Comparison of ENCODE assay signal across 17 mouse cellular contexts in genomic region chr10:125844336-125844865, GRCm38 (mm10).
DNase-seq lines count a peak whose midpoint lies in the region; ATAC-seq lines count a peak whose summit lies in the region.
"Had no signal": no experiment of that assay in that cellular context is flagged by ENCODE, and none has a peak within 500 bp of the region (broad histone marks: within the 10 kb centered on the region; RNA-seq: fewer than 3 reads in every experiment).

No protein-coding gene starts in this region.

- no peak for ATAC-seq in hindbrain, embryonic 14.5 days (ENCODE audit: low FRiP score)
- ATAC-seq in kidney, embryonic 16.5 days (ENCODE audit: low FRiP score, low TSS enrichment) = peak; percentile 58; the same call in 1 of the 2 replicates
- ATAC-seq in neural tube, embryonic 15.5 days (ENCODE audit: low FRiP score) = no peak
- no peak for ATAC-seq in neural tube, embryonic 11.5 days (ENCODE audit: insufficient read depth, low FRiP score, low TSS enrichment)
- ATAC-seq in forebrain, embryonic 15.5 days (replicated peaks) = no peak
- ATAC-seq: activated CD4-positive, CD25-positive, alpha-beta regulatory T cell, adult 4 months; forebrain, embryonic 16.5 days; Patski had no signal

- H3K36me3 ChIP-seq in hindbrain, embryonic 10.5 days = no peaks in the 10 kb centered on the region
- no peaks in the 10 kb centered on the region for H3K36me3 ChIP-seq in hindbrain, embryonic 14.5 days (replicated peaks; ENCODE audit: control insufficient read depth, insufficient read depth)
- H3K36me3 ChIP-seq in kidney, embryonic 16.5 days (ENCODE audit: insufficient read depth, low read length) = no peaks in the 10 kb centered on the region
- no peaks in the 10 kb centered on the region for H3K36me3 ChIP-seq in neural tube, embryonic 15.5 days
- no peaks in the 10 kb centered on the region for H3K36me3 ChIP-seq in neural tube, embryonic 11.5 days (ENCODE audit: control insufficient read depth, insufficient read depth, low read length)
- no peaks in the 10 kb centered on the region for H3K36me3 ChIP-seq in forebrain, embryonic 15.5 days
- H3K36me3 ChIP-seq: heart, embryonic 12.5 days; intestine, embryonic 15.5 days had no signal

- no peak overlapping the region for H3K4me3 ChIP-seq in hindbrain, embryonic 10.5 days
- no peak overlapping the region for H3K4me3 ChIP-seq in hindbrain, embryonic 14.5 days (replicated peaks; ENCODE audit: low read length)
- H3K4me3 ChIP-seq in kidney, embryonic 16.5 days (ENCODE audit: low read length) = no peak overlapping the region
- H3K4me3 ChIP-seq in neural tube, embryonic 15.5 days (replicated peaks) = no peak overlapping the region
- no peak overlapping the region for H3K4me3 ChIP-seq in neural tube, embryonic 11.5 days (ENCODE audit: low read depth, low read length)
- no peak overlapping the region for H3K4me3 ChIP-seq in forebrain, embryonic 15.5 days
- H3K4me3 ChIP-seq: intestine, embryonic 15.5 days had no signal

- H3K9ac ChIP-seq in hindbrain, embryonic 14.5 days = no peak overlapping the region
- H3K9ac ChIP-seq in kidney, embryonic 16.5 days (replicated peaks; ENCODE audit: low read length) = no peak overlapping the region
- no peak overlapping the region for H3K9ac ChIP-seq in neural tube, embryonic 15.5 days (replicated peaks)
- H3K9ac ChIP-seq in neural tube, embryonic 11.5 days (ENCODE audit: low read length) = no peak overlapping the region
- H3K9ac ChIP-seq in forebrain, embryonic 15.5 days (replicated peaks) = no peak overlapping the region
- H3K9ac ChIP-seq: intestine, embryonic 15.5 days had no signal

- H3K4me1 ChIP-seq in hindbrain, embryonic 10.5 days (replicated peaks) = peaks cover 20% of the 10 kb centered on the region
- peaks cover 5% of the 10 kb centered on the region for H3K4me1 ChIP-seq in hindbrain, embryonic 14.5 days (replicated peaks; ENCODE audit: control insufficient read depth, insufficient read depth, low read length)
- H3K4me1 ChIP-seq in kidney, embryonic 16.5 days (ENCODE audit: insufficient read depth, low read length) = peaks cover 21% of the 10 kb centered on the region
- H3K4me1 ChIP-seq in neural tube, embryonic 15.5 days = peaks cover 16% of the 10 kb centered on the region
- peaks cover 14% of the 10 kb centered on the region; the same call in 1 of the 2 replicates for H3K4me1 ChIP-seq in neural tube, embryonic 11.5 days (ENCODE audit: control insufficient read depth, insufficient read depth, low read length)
- peaks cover 12% of the 10 kb centered on the region for H3K4me1 ChIP-seq in forebrain, embryonic 15.5 days

- WGBS in hindbrain, embryonic 10.5 days = 67% methylated on average over 9 of the region's 9 CpGs
- WGBS in hindbrain, embryonic 14.5 days = 70% methylated on average over 9 of the region's 9 CpGs
- WGBS in kidney, embryonic 16.5 days = 20% methylated on average over 9 of the region's 9 CpGs
- 65% methylated on average over 9 of the region's 9 CpGs for WGBS in neural tube, embryonic 15.5 days
- WGBS in neural tube, embryonic 11.5 days = 51% methylated on average over 9 of the region's 9 CpGs
- WGBS in forebrain, embryonic 15.5 days = 83% methylated on average over 9 of the region's 9 CpGs

- H3K27ac ChIP-seq in hindbrain, embryonic 10.5 days = 0 out of 2 replicates have a peak overlapping the region, but pooled peaks have one; percentile 17
- H3K27ac ChIP-seq in hindbrain, embryonic 14.5 days = no peak overlapping the region
- peak overlapping the region; percentile 48; the same call in 1 of the 2 replicates for H3K27ac ChIP-seq in kidney, embryonic 16.5 days (ENCODE audit: low read length)
- H3K27ac ChIP-seq in neural tube, embryonic 15.5 days (replicated peaks) = no peak overlapping the region
- 0 out of 2 replicates have a peak overlapping the region, but pooled peaks have one; percentile 34 for H3K27ac ChIP-seq in neural tube, embryonic 11.5 days (ENCODE audit: low read depth, low read length)
- H3K27ac ChIP-seq in forebrain, embryonic 15.5 days (replicated peaks) = no peak overlapping the region
- H3K27ac ChIP-seq: intestine, embryonic 15.5 days had no signal

- no peak overlapping the region for H3K4me2 ChIP-seq in hindbrain, embryonic 14.5 days (replicated peaks)
- no peak overlapping the region for H3K4me2 ChIP-seq in kidney, embryonic 16.5 days (replicated peaks; ENCODE audit: low read depth, low read length)
- H3K4me2 ChIP-seq in neural tube, embryonic 15.5 days = no peak overlapping the region
- H3K4me2 ChIP-seq in neural tube, embryonic 11.5 days (ENCODE audit: low read depth) = no peak overlapping the region
- H3K4me2 ChIP-seq in forebrain, embryonic 15.5 days (replicated peaks) = no peak overlapping the region

- H3K9me3 ChIP-seq in hindbrain, embryonic 10.5 days = no peaks in the 10 kb centered on the region
- H3K9me3 ChIP-seq in hindbrain, embryonic 14.5 days (ENCODE audit: control insufficient read depth, low read length) = no peaks in the 10 kb centered on the region
- no peaks in the 10 kb centered on the region for H3K9me3 ChIP-seq in kidney, embryonic 16.5 days (ENCODE audit: low read length)
- H3K9me3 ChIP-seq in neural tube, embryonic 15.5 days (replicated peaks) = no peaks in the 10 kb centered on the region
- no peaks in the 10 kb centered on the region for H3K9me3 ChIP-seq in neural tube, embryonic 11.5 days (ENCODE audit: control insufficient read depth, low read length)
- H3K9me3 ChIP-seq in forebrain, embryonic 15.5 days = no peaks in the 10 kb centered on the region
- H3K9me3 ChIP-seq: heart, embryonic 12.5 days; intestine, embryonic 15.5 days had no signal

- no peaks in the 10 kb centered on the region for H3K27me3 ChIP-seq in hindbrain, embryonic 10.5 days (ENCODE audit: insufficient read depth, poor library complexity, severe bottlenecking)
- H3K27me3 ChIP-seq in hindbrain, embryonic 14.5 days (ENCODE audit: control insufficient read depth, insufficient read depth, low read length) = no peaks in the 10 kb centered on the region
- H3K27me3 ChIP-seq in kidney, embryonic 16.5 days (ENCODE audit: insufficient read depth, low read length) = no peaks in the 10 kb centered on the region
- no peaks in the 10 kb centered on the region for H3K27me3 ChIP-seq in neural tube, embryonic 15.5 days (replicated peaks)
- H3K27me3 ChIP-seq in neural tube, embryonic 11.5 days (ENCODE audit: control insufficient read depth, insufficient read depth, low read length) = no peaks in the 10 kb centered on the region
- H3K27me3 ChIP-seq in forebrain, embryonic 15.5 days = peaks cover 14% of the 10 kb centered on the region; the same call in 1 of the 2 replicates
- H3K27me3 ChIP-seq: CH12.LX; heart, embryonic 12.5 days; intestine, embryonic 15.5 days; Patski had no signal

- DNase-seq in hindbrain, embryonic 10.5 days (ENCODE audit: low spot score) = no peak
- no peak for DNase-seq in hindbrain, embryonic 14.5 days (ENCODE audit: low spot score)
- DNase-seq in kidney, postnatal 10 days = no peak
- peak; percentile 21 for DNase-seq in neural tube, embryonic 10.5 days (ENCODE audit: extremely low spot score, low spot score)
- no peak for DNase-seq in neural tube, embryonic 11.5 days (ENCODE audit: low spot score)
- DNase-seq: adrenal gland, postnatal 25 days; cerebellum, adult 2 months; gastrocnemius, postnatal 25 days had no signal

Comparison
In these comparisons a context has a peak if more than half of its experiments do, and no peak if none do; other contexts are left out.
1. H3K27ac ChIP-seq: peak in hindbrain, embryonic 10.5 days (single experiment), kidney, embryonic 16.5 days (single experiment) and neural tube, embryonic 11.5 days (single experiment); none in hindbrain, embryonic 14.5 days (single experiment), neural tube, embryonic 15.5 days (single experiment) and forebrain, embryonic 15.5 days (single experiment).